Comparison of ENCODE assay signal across 34 mouse cellular contexts in genomic region chr13:34704835-34705234, GRCm38 (mm10). TPM values are rescaled to one million over a fixed set of nuclear protein-coding genes. Genes with fewer than 3 reads are reported as not detected.
DNase-seq lines count a peak whose midpoint lies in the region; ATAC-seq lines count a peak whose summit lies in the region.
"Had no signal": no experiment of that assay in that cellular context is flagged by ENCODE, and none has a peak within 500 bp of the region (broad histone marks: within the 10 kb centered on the region; RNA-seq: fewer than 3 reads in every experiment).

No protein-coding gene starts in this region.

- ATAC-seq in midbrain, embryonic 15.5 days (replicated peaks): no peak
- ATAC-seq in neutrophil, adult 5-6 weeks (ENCODE audit: extremely low read depth, insufficient number of reproducible peaks, low FRiP score, poor library complexity, severe bottlenecking): peak; percentile 56; the same call in 1 of the 2 replicates
- ATAC-seq in granulocyte monocyte progenitor cell, adult 5-6 weeks (replicated peaks; ENCODE audit: poor library complexity, severe bottlenecking): no peak
- ATAC-seq: activated CD4-positive, CD25-positive, alpha-beta regulatory T cell, adult 4 months; CD4-positive, CD25-positive, alpha-beta regulatory T cell, adult 4 months; forebrain, embryonic 15.5 days; hindbrain, embryonic 16.5 days; inflammation-experienced regulatory T-cells, adult 6 months; intestine, embryonic 16.5 days had no signal

- peaks cover 15% of the 10 kb centered on the region for H3K4me1 ChIP-seq in midbrain, embryonic 10.5 days
- H3K4me1 ChIP-seq in midbrain, embryonic 15.5 days: 0 out of 2 replicates have a peak, but pooled peaks cover 1% of the 10 kb centered on the region
- H3K4me1 ChIP-seq in forebrain, embryonic 10.5 days: peaks cover 8% of the 10 kb centered on the region
- H3K4me1 ChIP-seq: embryonic facial prominence, embryonic 12.5 days; forebrain, embryonic 12.5 days; forebrain, embryonic 15.5 days had no signal

- H3K9me3 ChIP-seq in midbrain, embryonic 10.5 days (replicated peaks): no peaks in the 10 kb centered on the region
- H3K9me3 ChIP-seq in midbrain, embryonic 15.5 days: no peaks in the 10 kb centered on the region
- no peaks in the 10 kb centered on the region for H3K9me3 ChIP-seq in forebrain, embryonic 10.5 days
- H3K9me3 ChIP-seq: embryonic facial prominence, embryonic 12.5 days; embryonic facial prominence, embryonic 15.5 days; forebrain, embryonic 12.5 days; forebrain, embryonic 15.5 days; heart, embryonic 12.5 days; heart, embryonic 15.5 days; hindbrain, embryonic 12.5 days had no signal

- peak; percentile 29 for DNase-seq in embryo, embryonic 10.5 days (ENCODE audit: low spot score)
- no peak for DNase-seq in embryo, embryonic 9.5 days (ENCODE audit: extremely low spot score)
- DNase-seq in midbrain, embryonic 10.5 days (ENCODE audit: low spot score): no peak
- DNase-seq in A20 (ENCODE audit: low read depth, low spot score): peak; percentile 58
- no peak for DNase-seq in forebrain, embryonic 10.5 days (ENCODE audit: extremely low spot score, low spot score)
- DNase-seq: adrenal gland, adult 8-10 months; adrenal gland, postnatal 25 days; cerebellum, adult 11-12 months; cerebellum, adult 8-10 months; cerebellum, postnatal 10 days; cerebellum, postnatal 36 days; gastrocnemius, adult 2 months; gastrocnemius, postnatal 14 days; heart, adult 18-20 months; heart, postnatal 10 days; heart, postnatal 36 days had no signal

- no peaks in the 10 kb centered on the region for H3K27me3 ChIP-seq in midbrain, embryonic 10.5 days (ENCODE audit: low read depth, poor library complexity, severe bottlenecking)
- H3K27me3 ChIP-seq in midbrain, embryonic 15.5 days (replicated peaks): no peaks in the 10 kb centered on the region
- no peaks in the 10 kb centered on the region for H3K27me3 ChIP-seq in forebrain, embryonic 10.5 days (ENCODE audit: poor library complexity, severe bottlenecking)
- H3K27me3 ChIP-seq: embryonic facial prominence, embryonic 12.5 days; embryonic facial prominence, embryonic 15.5 days; forebrain, embryonic 12.5 days; forebrain, embryonic 15.5 days; heart, embryonic 12.5 days; heart, embryonic 15.5 days; hindbrain, embryonic 12.5 days had no signal

- H3K27ac ChIP-seq in midbrain, embryonic 10.5 days (replicated peaks): peak overlapping the region; percentile 72; the same call in 1 of the 2 replicates
- H3K27ac ChIP-seq in midbrain, embryonic 15.5 days: no peak overlapping the region
- H3K27ac ChIP-seq in forebrain, embryonic 10.5 days: no peak overlapping the region
- H3K27ac ChIP-seq: embryonic facial prominence, embryonic 12.5 days; embryonic facial prominence, embryonic 15.5 days; forebrain, embryonic 12.5 days; forebrain, embryonic 15.5 days; gastrocnemius, adult 2 months; heart, embryonic 15.5 days; hindbrain, embryonic 12.5 days had no signal

- no peak overlapping the region for H3K4me2 ChIP-seq in midbrain, embryonic 15.5 days
- H3K4me2 ChIP-seq: embryonic facial prominence, embryonic 12.5 days; embryonic facial prominence, embryonic 15.5 days; forebrain, embryonic 12.5 days; forebrain, embryonic 15.5 days; heart, embryonic 12.5 days; heart, embryonic 15.5 days; hindbrain, embryonic 12.5 days had no signal

- WGBS in midbrain, embryonic 10.5 days: 32% methylated on average over 3 of the region's 3 CpGs
- WGBS in midbrain, embryonic 15.5 days: 30% methylated on average over 3 of the region's 3 CpGs
- WGBS in forebrain, embryonic 10.5 days: 63% methylated on average over 3 of the region's 3 CpGs

- H3K36me3 ChIP-seq in midbrain, embryonic 10.5 days: no peaks in the 10 kb centered on the region
- no peaks in the 10 kb centered on the region for H3K36me3 ChIP-seq in midbrain, embryonic 15.5 days (replicated peaks)
- H3K36me3 ChIP-seq in forebrain, embryonic 10.5 days (replicated peaks): no peaks in the 10 kb centered on the region
- H3K36me3 ChIP-seq: embryonic facial prominence, embryonic 12.5 days; embryonic facial prominence, embryonic 15.5 days; forebrain, embryonic 12.5 days; forebrain, embryonic 15.5 days; heart, embryonic 12.5 days; heart, embryonic 15.5 days; hindbrain, embryonic 12.5 days had no signal

- H3K9ac ChIP-seq in midbrain, embryonic 15.5 days: no peak overlapping the region
- H3K9ac ChIP-seq: embryonic facial prominence, embryonic 12.5 days; embryonic facial prominence, embryonic 15.5 days; forebrain, embryonic 12.5 days; forebrain, embryonic 15.5 days; heart, embryonic 12.5 days; heart, embryonic 15.5 days; hindbrain, embryonic 12.5 days had no signal

- H3K4me3 ChIP-seq in midbrain, embryonic 10.5 days: no peak overlapping the region
- H3K4me3 ChIP-seq in midbrain, embryonic 15.5 days: no peak overlapping the region
- H3K4me3 ChIP-seq in forebrain, embryonic 10.5 days: no peak overlapping the region
- H3K4me3 ChIP-seq: embryonic facial prominence, embryonic 12.5 days; embryonic facial prominence, embryonic 15.5 days; forebrain, embryonic 12.5 days; forebrain, embryonic 15.5 days; gastrocnemius, adult 2 months; heart, embryonic 12.5 days; heart, embryonic 15.5 days; hindbrain, embryonic 12.5 days had no signal

RNA-seq across cellular contexts. Expression of gene Fam50b, which starts 29.8 kb away (rescaled TPM):
- not detected in 2 replicates for polyA plus RNA-seq in midbrain, embryonic 10.5 days (2016; fragmentation: Nextera tagmentation; extraction: Ambion mirVana)
- polyA plus RNA-seq in midbrain, embryonic 15.5 days (2015; fragmentation: Nextera tagmentation; extraction: Ambion mirVana): 0.13 TPM in 1 of 2 replicates, not detected in the other
- not detected in 2 replicates for total RNA-seq in neutrophil, adult 5-6 weeks (2017)
- not detected in 2 replicates for total RNA-seq in granulocyte monocyte progenitor cell, adult 5-6 weeks (2014; fragmentation: Nextera tagmentation)
- total RNA-seq in granulocyte monocyte progenitor cell, adult 5-6 weeks (2017): not detected in 2 replicates
- not detected in 2 replicates for polyA plus RNA-seq in forebrain, embryonic 10.5 days (2016; fragmentation: Nextera tagmentation; extraction: Ambion mirVana)
- total RNA-seq: adrenal gland, adult 8-10 months; adrenal gland, postnatal 25 days; gastrocnemius, adult 2 months; gastrocnemius, postnatal 14 days; gastrocnemius, postnatal 4 days; heart, adult 18-20 months; heart, postnatal 10 days; heart, postnatal 36 days had no signal
- polyA plus RNA-seq: activated CD4-positive, CD25-positive, alpha-beta regulatory T cell, adult 4 months; C2C12; CD4-positive, CD25-positive, alpha-beta regulatory T cell, adult 4 months; cortical plate, adult 2 months; embryonic facial prominence, embryonic 12.5 days; forebrain, embryonic 12.5 days; forebrain, embryonic 15.5 days; heart, embryonic 12.5 days; heart, embryonic 15.5 days; hindbrain, embryonic 16.5 days; inflammation-experienced regulatory T-cells, adult 6 months; intestine, embryonic 16.5 days had no signal

RNA-seq across cellular contexts. Expression of gene Pxdc1, which starts 51.5 kb away (rescaled TPM):
- 4.1 and 6.6 TPM in 2 replicates for polyA plus RNA-seq in midbrain, embryonic 10.5 days (2016; fragmentation: Nextera tagmentation; extraction: Ambion mirVana)
- polyA plus RNA-seq in midbrain, embryonic 15.5 days (2015; fragmentation: Nextera tagmentation; extraction: Ambion mirVana): 8.4 and 9.8 TPM in 2 replicates
- total RNA-seq in neutrophil, adult 5-6 weeks (2017): 43.8 and 49.6 TPM in 2 replicates
- total RNA-seq in granulocyte monocyte progenitor cell, adult 5-6 weeks (2014; fragmentation: Nextera tagmentation): not detected in 2 replicates
- not detected in 2 replicates for total RNA-seq in granulocyte monocyte progenitor cell, adult 5-6 weeks (2017)
- polyA plus RNA-seq in forebrain, embryonic 10.5 days (2016; fragmentation: Nextera tagmentation; extraction: Ambion mirVana): 4.0 and 5.6 TPM in 2 replicates

Comparison
In these comparisons a context has a peak if more than half of its experiments do, and no peak if none do; other contexts are left out.
1. DNase-seq: peak in embryo, embryonic 10.5 days (single experiment) and A20 (single experiment); none in embryo, embryonic 9.5 days (single experiment), midbrain, embryonic 10.5 days (single experiment) and forebrain, embryonic 10.5 days (single experiment).